Comparison of ENCODE assay signal across 8 mouse cellular contexts in genomic region chr12:31926661-31927061, GRCm38 (mm10). TPM values are rescaled to one million over a fixed set of nuclear protein-coding genes. Genes with fewer than 3 reads are reported as not detected.
DNase-seq lines count a peak whose midpoint lies in the region; ATAC-seq lines count a peak whose summit lies in the region.

No protein-coding gene starts in this region.

- no peaks in the 10 kb centered on the region for H3K27me3 ChIP-seq in forebrain, embryonic 12.5 days
- no peaks in the 10 kb centered on the region for H3K27me3 ChIP-seq in neural tube, embryonic 14.5 days (ENCODE audit: control insufficient read depth, insufficient read depth, low read length)

- DNase-seq in ES-CJ7 (ENCODE audit: low read depth, low spot score): peak; percentile 70
- DNase-seq in c-Kit-positive CD71-positive TER-119-positive erythroid progenitor cells, embryonic 14.5 days (ENCODE audit: low spot score): peak; percentile 51
- DNase-seq in heart, postnatal 10 days: peak; percentile 89 to 90
- DNase-seq in kidney, postnatal 14 days: peak; percentile 49
- peak; percentile 41 to 47 for DNase-seq in lung, adult 18-20 months
- DNase-seq in thymus, postnatal 14 days: peak; percentile 55

- ATAC-seq in forebrain, embryonic 12.5 days (ENCODE audit: low FRiP score): peak; percentile 88
- peak; percentile 92 for ATAC-seq in neural tube, embryonic 14.5 days (ENCODE audit: low read depth)

- H3K9me3 ChIP-seq in forebrain, embryonic 12.5 days: no peaks in the 10 kb centered on the region
- no peaks in the 10 kb centered on the region for H3K9me3 ChIP-seq in neural tube, embryonic 14.5 days (ENCODE audit: control insufficient read depth, low read length)

- no peak overlapping the region for H3K9ac ChIP-seq in forebrain, embryonic 12.5 days
- H3K9ac ChIP-seq in neural tube, embryonic 14.5 days (replicated peaks; ENCODE audit: low read depth, low read length): no peak overlapping the region

- H3K4me3 ChIP-seq in forebrain, embryonic 12.5 days (replicated peaks): no peak overlapping the region
- no peak overlapping the region for H3K4me3 ChIP-seq in neural tube, embryonic 14.5 days (ENCODE audit: low read depth, low read length)

- 42% methylated on average over 4 of the region's 4 CpGs for WGBS in forebrain, embryonic 12.5 days
- 28% methylated on average over 4 of the region's 4 CpGs for WGBS in neural tube, embryonic 14.5 days

- no peak overlapping the region for H3K4me2 ChIP-seq in forebrain, embryonic 12.5 days
- no peak overlapping the region for H3K4me2 ChIP-seq in neural tube, embryonic 14.5 days (ENCODE audit: low read depth, low read length)

- intact Hi-C loops in heart, postnatal 10 days (cut with DNase I): loop anchor here (2.0 to 10.0 kb wide), 3 partner anchors 199 to 552 kb away; no protein-coding TSS in a partner anchor

- no peak overlapping the region for H3K27ac ChIP-seq in forebrain, embryonic 12.5 days
- no peak overlapping the region for H3K27ac ChIP-seq in neural tube, embryonic 14.5 days (ENCODE audit: low read depth, low read length)

- no peaks in the 10 kb centered on the region for H3K4me1 ChIP-seq in forebrain, embryonic 12.5 days
- no peaks in the 10 kb centered on the region for H3K4me1 ChIP-seq in neural tube, embryonic 14.5 days (ENCODE audit: control insufficient read depth, insufficient read depth, low read length)

- peaks cover 52% of the 10 kb centered on the region for H3K36me3 ChIP-seq in forebrain, embryonic 12.5 days (replicated peaks)
- H3K36me3 ChIP-seq in neural tube, embryonic 14.5 days (ENCODE audit: control insufficient read depth, insufficient read depth, low read length): peaks cover 38% of the 10 kb centered on the region

RNA-seq across cellular contexts. Expression of gene Hbp1, which starts 23.7 kb away (rescaled TPM):
- polyA plus RNA-seq in forebrain, embryonic 12.5 days (2016; fragmentation: Nextera tagmentation; extraction: Ambion mirVana): 81.3 and 85.2 TPM in 2 replicates
- total RNA-seq in heart, postnatal 10 days (2021): 10 to 100 TPM; 87.8 to 90.0 TPM
- 47.4 and 58.2 TPM in 2 replicates for polyA plus RNA-seq in neural tube, embryonic 14.5 days (2014; fragmentation: Nextera tagmentation; extraction: Ambion mirVana)
